Mouse (Mus musculus) left cerebral cortex, adult 2 months (tissue): ENCODE data around the gene Ppip5k2. TPM values are rescaled to one million over a fixed set of nuclear protein-coding genes. Genes with fewer than 3 reads are reported as not detected.
A peak's percentile ranks its signal among the peaks of the same experiment; 100 is the strongest.

Experiments used
- DNase-seq, 2 experiments: peaks; one replicate each; pipeline ENCODE4 v3.0.0; 2021 to 2022; ENCODE audit warnings: low spot score in 2 of 2, mixed read lengths in 1 of 2; ENCODE audit errors: extremely low spot score in 1 of 2
- H3K27ac ChIP-seq: fragments of 200-600 bp; 2 replicates; pipeline ENCODE4 v1.8.1; 2022
- H3K4me3 ChIP-seq: fragments of 200-600 bp; 2 replicates; pipeline ENCODE4 v1.8.1; 2022
- CTCF ChIP-seq: fragments of 200-600 bp; IDR thresholded peaks from 2 replicates; pipeline ENCODE4 v1.8.1; 2022; ENCODE audit warnings: antibody characterized with exemption, mild to moderate bottlenecking, moderate library complexity
- intact Hi-C: fragments of 180-260 bp; cut with DNase I; formaldehyde crosslinking; loops from one replicate; pipeline ENCODE4 v1.15.1; 2025
- total RNA-seq, 2 experiments: library from RNA; stranded (reverse); gene quantifications; 2 replicates each; pipeline ENCODE4 v1.2.3; 2021

Gene Ppip5k2
- total RNA-seq, 2 experiments from 2014 or later: 27.2 to 30.5 TPM

GRCm38 (mm10) chr1:97693825-97694224 lies 76.4 kb downstream of the Ppip5k2 start:
- TF ChIP-seq CTCF: no peak
- Histone ChIP-seq H3K4me3 (no peak overlapping the region), H3K27ac (no peak overlapping the region)
- DNase-seq: no peak
- intact Hi-C loops: loop anchor here (10.0 kb wide), 1 partner anchor 849 kb away; no protein-coding TSS in a partner anchor

- intact Hi-C loops: loop anchor here (1.0 to 2.0 kb wide), 2 partner anchors 191 to 650 kb away; no protein-coding TSS in a partner anchor
- TF ChIP-seq CTCF: peak; percentile 86
- Histone ChIP-seq H3K4me3 (no peak overlapping the region), H3K27ac (no peak overlapping the region)
- DNase-seq: peak; percentile 23 to 34
These were observed 81.5 kb downstream of the Ppip5k2 start for GRCm38 (mm10) chr1:97688756-97689155.

DNA sequence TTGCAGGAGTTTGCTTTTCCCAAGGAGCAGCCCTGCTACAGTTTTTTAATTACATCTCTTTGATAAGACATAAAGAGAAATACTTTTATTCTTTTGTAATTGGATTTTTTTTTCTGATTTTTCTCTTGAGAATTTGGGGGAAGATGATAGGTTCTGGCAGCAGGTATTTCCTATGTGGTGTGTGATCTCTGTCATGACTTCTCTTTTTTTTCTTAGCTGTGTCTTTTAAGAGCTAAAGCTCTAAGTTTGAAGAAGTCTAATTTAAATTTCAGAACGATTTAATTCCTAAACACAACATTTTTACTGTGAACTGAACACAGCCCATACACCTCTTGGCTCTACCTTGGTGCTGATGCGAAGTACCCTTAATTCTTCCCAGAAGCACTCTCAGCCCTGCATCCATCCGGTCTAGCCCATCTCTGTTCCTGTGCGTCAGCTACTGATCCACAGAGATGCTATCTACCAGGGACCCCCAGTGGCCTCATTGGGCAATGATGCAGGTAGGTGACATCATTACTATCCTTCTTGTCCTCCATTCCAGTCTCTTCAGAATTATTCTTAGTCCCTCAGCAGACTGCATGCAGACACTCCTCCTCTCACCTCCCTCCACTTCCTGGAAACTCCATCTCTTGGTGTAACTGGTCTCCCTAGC lies 93.6 kb downstream of the Ppip5k2 start:
- intact Hi-C loops: no loop called here
- H3K4me3 ChIP-seq: no peak overlapping the region
- no peak for TF ChIP-seq CTCF
- DNase-seq: no peak
- no peak overlapping the region for H3K27ac ChIP-seq

DNA sequence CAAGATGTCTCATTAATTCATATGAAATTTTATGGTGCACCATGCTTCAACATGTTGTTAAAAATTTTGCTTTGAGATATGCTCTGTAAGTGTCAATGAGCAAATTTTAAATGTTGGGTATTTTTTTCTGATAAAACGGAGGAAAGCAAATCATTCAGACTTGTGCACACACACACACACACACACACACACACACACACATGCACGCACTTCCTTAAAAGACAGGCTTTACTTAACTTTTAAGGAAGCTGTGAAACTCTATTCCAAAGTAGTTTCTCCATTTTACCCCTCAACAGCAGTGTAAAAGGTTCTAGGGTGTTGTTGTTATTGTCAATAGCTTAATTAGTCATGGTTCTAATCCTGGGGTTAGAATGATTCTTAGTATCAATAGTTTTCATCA lies 94.1 kb downstream of the Ppip5k2 start:
- no peak overlapping the region for H3K4me3 ChIP-seq
- TF ChIP-seq CTCF: no peak
- intact Hi-C loops: no loop called here
- no peak overlapping the region for H3K27ac ChIP-seq
- DNase-seq: no peak

DNA sequence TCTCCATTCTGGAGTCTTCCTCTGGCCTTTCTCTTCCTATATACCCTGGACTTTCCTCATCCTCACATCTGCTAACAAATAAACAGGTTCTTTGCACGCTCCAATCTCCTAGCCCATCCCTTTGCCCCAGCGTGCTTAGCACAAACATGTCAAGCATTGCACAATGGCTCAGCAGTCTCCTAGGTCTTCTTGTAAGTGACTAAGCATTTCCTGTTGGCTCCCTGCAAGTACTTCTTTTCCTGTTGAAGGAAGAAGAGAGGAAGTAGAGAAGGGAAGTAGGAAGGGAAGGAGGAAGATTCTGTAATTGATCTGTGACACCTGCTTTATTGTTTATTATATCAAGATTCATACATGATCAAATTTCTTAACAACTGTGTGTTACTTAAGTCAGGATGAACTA lies 97.4 kb downstream of the Ppip5k2 start:
- no peak for TF ChIP-seq CTCF
- no peak for DNase-seq
- intact Hi-C loops: no loop called here
- no peak overlapping the region for H3K27ac ChIP-seq
- H3K4me3 ChIP-seq: no peak overlapping the region

GRCm38 (mm10) chr1:97667288-97667687 lies 102.9 kb downstream of the Ppip5k2 start:
- no peak overlapping the region for H3K27ac ChIP-seq
- no peak for TF ChIP-seq CTCF
- DNase-seq: no peak
- H3K4me3 ChIP-seq: no peak overlapping the region
- intact Hi-C loops: no loop called here

DNA sequence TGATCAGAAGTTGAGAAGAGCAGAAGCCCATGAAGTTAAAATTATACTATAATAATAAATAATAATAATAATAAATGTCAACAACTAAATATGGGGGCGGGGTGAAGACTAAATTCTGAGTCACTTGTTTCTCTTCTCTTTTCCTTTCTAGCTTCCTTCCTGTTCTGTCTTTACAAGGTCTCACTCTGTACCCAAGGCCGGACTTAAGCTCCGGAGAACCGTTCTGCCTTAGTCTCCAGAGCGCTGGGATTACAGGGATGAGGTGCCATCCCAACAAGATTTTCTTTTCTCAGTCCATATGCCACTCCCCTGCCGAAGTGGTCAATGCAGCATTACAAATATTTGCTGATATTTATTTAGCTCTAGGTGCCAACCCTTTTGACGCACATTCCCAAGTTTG lies 107.9 kb downstream of the Ppip5k2 start:
- TF ChIP-seq CTCF: no peak
- intact Hi-C loops: loop anchor here (2.0 kb wide), 1 partner anchor 108 kb away; the partner anchor contains the start of genes Gin1 and Ppip5k2
- no peak for DNase-seq
- H3K27ac ChIP-seq: peak overlapping the region; percentile 98
- H3K4me3 ChIP-seq: peak overlapping the region; percentile 98

DNA sequence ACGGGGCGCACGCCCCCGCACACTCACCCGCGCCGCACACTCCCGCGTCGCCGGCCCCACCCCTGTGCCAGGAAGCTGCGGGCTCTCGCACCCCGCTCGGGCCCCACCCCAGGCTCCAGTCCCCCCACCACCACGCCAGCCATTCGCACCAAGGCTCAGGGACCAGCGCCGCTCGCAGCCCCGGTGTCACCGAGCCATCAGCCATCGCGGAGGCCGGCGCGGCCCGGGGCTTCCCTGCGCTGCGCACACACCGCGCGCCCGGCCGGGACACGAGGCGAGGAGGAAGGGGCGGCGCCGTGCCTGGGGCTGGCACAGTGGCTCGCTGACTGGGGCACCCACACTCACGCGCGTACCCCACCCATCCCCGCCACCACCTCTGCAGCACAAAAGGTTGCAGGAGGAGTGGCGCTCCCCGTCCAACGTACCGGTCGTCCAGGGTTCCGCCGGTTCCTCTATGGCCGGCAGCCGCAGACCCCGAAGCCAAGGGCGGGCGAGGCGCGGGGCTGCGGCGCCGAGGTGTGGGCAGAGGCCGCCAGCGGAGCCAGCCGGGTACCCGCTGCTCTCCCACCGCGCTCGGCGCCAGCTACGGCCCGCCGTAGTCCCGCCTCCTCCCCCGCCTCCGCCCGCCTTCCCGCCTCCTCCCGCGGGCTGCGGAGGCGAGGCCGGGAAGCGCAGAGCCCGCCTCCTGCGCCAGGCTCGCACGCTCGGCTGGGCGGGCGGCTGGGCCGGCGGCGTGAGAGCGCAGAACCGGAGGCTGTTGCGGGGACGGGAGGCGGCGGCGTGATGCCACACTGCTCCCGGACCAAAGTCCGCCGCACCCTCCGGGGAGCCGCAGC lies 108.6 kb downstream of the Ppip5k2 start, which contains the start of gene D1Ertd622e:
TSS of gene D1Ertd622e (minus strand) at position 669 of the 836 bp plus-strand sequence.
- intact Hi-C loops: loop anchor here (1.0 to 2.0 kb wide), 5 partner anchors 31 to 109 kb away; partner anchors contain the start of genes Gin1 and Ppip5k2
- H3K4me3 ChIP-seq: peak within 1 kb of the TSS; percentile 98

GRCm38 (mm10) chr1:97660687-97661405 lies 109.4 kb downstream of the Ppip5k2 start:
- intact Hi-C loops: loop anchor here (1.0 to 2.0 kb wide), 4 partner anchors 31 to 108 kb away; no protein-coding TSS in a partner anchor
- peak; percentile 74 to 75 for DNase-seq
- H3K4me3 ChIP-seq: peak overlapping the region; percentile 98
- TF ChIP-seq CTCF: peak; percentile 42
- H3K27ac ChIP-seq: peak overlapping the region; percentile 98

More for the DNA sequence above, 108.6 kb downstream of the Ppip5k2 start, which contains the start of gene D1Ertd622e:
- peak; percentile 85 to 87 for DNase-seq
- H3K27ac ChIP-seq: peak within 1 kb of the TSS; percentile 98
- no peak for TF ChIP-seq CTCF

GRCm38 (mm10) chr1:97659405-97659804 lies 110.8 kb downstream of the Ppip5k2 start:
- Histone ChIP-seq H3K4me3 (peak overlapping the region; percentile 98), H3K27ac (peak overlapping the region; percentile 33)
- no peak for DNase-seq
- intact Hi-C loops: no loop called here
- TF ChIP-seq CTCF: no peak

- Histone ChIP-seq H3K27ac (peak overlapping the region; percentile 22; the same call in 1 of the 2 replicates), H3K4me3 (peak overlapping the region; percentile 98)
- DNase-seq: no peak
- intact Hi-C loops: no loop called here
- TF ChIP-seq CTCF: no peak
These were observed 112.4 kb downstream of the Ppip5k2 start for GRCm38 (mm10) chr1:97657786-97658185.
